Mouse (Mus musculus) thymus, postnatal 0 days (tissue): Measurements from ENCODE around the gene Snx4. TPM values are rescaled to one million over a fixed set of nuclear protein-coding genes. Genes with fewer than 3 reads are reported as not detected.

Source experiments
- DNase-seq: peaks from one replicate; pipeline ENCODE4 v3.0.0-alpha.2; 2015; ENCODE audit warnings: low spot score
- polyA plus RNA-seq: library from polyadenylated mRNA; unstranded; fragments of >200 nt; fragmentation: Nextera tagmentation; extraction: Ambion mirVana; gene quantifications from 2 replicates; pipeline ENCODE4 v1.2.1, GENCODE M21; 2015

The Snx4 gene
- polyA plus RNA-seq, 1 experiment from 2014 or later: 75.9 TPM

GRCm38 (mm10) chr16:33267616-33268253 is 16.5 kb downstream of the Snx4 start:
- DNase-seq: no peak

GRCm38 (mm10) chr16:33271824-33272223 is 20.6 kb downstream of the Snx4 start:
- DNase-seq: no peak

- DNase-seq: no peak
These were observed 31.8 kb downstream of the Snx4 start for GRCm38 (mm10) chr16:33283079-33283478.

- no peak for DNase-seq
These were observed 37.3 kb downstream of the Snx4 start for GRCm38 (mm10) chr16:33288536-33288935.

- DNase-seq: no peak
These were observed 38.7 kb downstream of the Snx4 start for GRCm38 (mm10) chr16:33289981-33290380.

GRCm38 (mm10) chr16:33292241-33292640 is 41.0 kb downstream of the Snx4 start:
- no peak for DNase-seq

- DNase-seq: no peak
These were observed 43.4 kb downstream of the Snx4 start for GRCm38 (mm10) chr16:33294681-33295080.

- no peak for DNase-seq
These were observed 44.1 kb downstream of the Snx4 start for GRCm38 (mm10) chr16:33295321-33295720.

- no peak for DNase-seq
These were observed 46.3 kb downstream of the Snx4 start for GRCm38 (mm10) chr16:33297493-33297892.

- DNase-seq: peak; percentile 82
These were observed 55.4 kb downstream of the Snx4 start for GRCm38 (mm10) chr16:33306633-33307070.

GRCm38 (mm10) chr16:33307761-33308160 is 56.5 kb downstream of the Snx4 start:
- no peak for DNase-seq

GRCm38 (mm10) chr16:33309066-33309465 is 57.8 kb downstream of the Snx4 start:
- peak; percentile 11 for DNase-seq

- DNase-seq: no peak
These were observed 64.4 kb downstream of the Snx4 start for GRCm38 (mm10) chr16:33315611-33316010.

GRCm38 (mm10) chr16:33317646-33318045 is 66.4 kb downstream of the Snx4 start:
- DNase-seq: no peak

GRCm38 (mm10) chr16:33318059-33318458 is 66.8 kb downstream of the Snx4 start:
- DNase-seq: no peak

GRCm38 (mm10) chr16:33325704-33326455 is 74.6 kb downstream of the Snx4 start:
- no peak for DNase-seq

- no peak for DNase-seq
These were observed 75.3 kb downstream of the Snx4 start for GRCm38 (mm10) chr16:33326589-33326988.

GRCm38 (mm10) chr16:33327101-33327500 is 75.9 kb downstream of the Snx4 start:
- no peak for DNase-seq

- no peak for DNase-seq
These were observed 81.8 kb downstream of the Snx4 start for GRCm38 (mm10) chr16:33333015-33333414.

- DNase-seq: peak; percentile 83
These were observed 85.9 kb downstream of the Snx4 start for GRCm38 (mm10) chr16:33337177-33337576.

- DNase-seq: no peak
These were observed 86.4 kb downstream of the Snx4 start for GRCm38 (mm10) chr16:33337681-33338080.

GRCm38 (mm10) chr16:33338492-33338891 is 87.2 kb downstream of the Snx4 start:
- DNase-seq: no peak

GRCm38 (mm10) chr16:33339476-33339875 is 88.2 kb downstream of the Snx4 start:
- DNase-seq: no peak
